Mouse (Mus musculus) kidney, postnatal 4 days (tissue): ENCODE measurements around the gene AC141477.1.
A peak's percentile ranks its signal among the peaks of the same experiment; 100 is the strongest.

Source experiments
- DNase-seq, 2 experiments: peaks; one replicate each; pipeline ENCODE4 v3.0.0; 2021; ENCODE audit warnings: mixed read lengths in 2 of 2

Gene AC141477.1

GRCm38 (mm10) chr10:76408520-76408919 is 31.7 kb downstream of the AC141477.1 start:
- DNase-seq = peak in 1 of 2 experiments; percentile 15

- no peak for DNase-seq
Measured at GRCm38 (mm10) chr10:76392596-76392995, 47.6 kb downstream of the AC141477.1 start.

GRCm38 (mm10) chr10:76391786-76392185 is 48.5 kb downstream of the AC141477.1 start:
- DNase-seq = peak; percentile 33 to 42

GRCm38 (mm10) chr10:76391166-76391565 is 49.1 kb downstream of the AC141477.1 start:
- no peak for DNase-seq
